Mouse (Mus musculus): ENCODE results near the gene Zic4.

The Zic4 gene

GRCm38 (mm10) chr9:91380458-91380914 lies 18.3 kb downstream of the Zic4 start:
- DNase-seq (ENCODE audit: low spot score) = no peak

- DNase-seq (ENCODE audit: low spot score) = no peak
These were observed 19.3 kb downstream of the Zic4 start for GRCm38 (mm10) chr9:91381284-91382110.

GRCm38 (mm10) chr9:91382111-91382379 lies 19.8 kb downstream of the Zic4 start:
- no peak for DNase-seq (ENCODE audit: low spot score)

GRCm38 (mm10) chr9:91382471-91383255 lies 20.4 kb downstream of the Zic4 start:
- DNase-seq (ENCODE audit: low spot score) = no peak

GRCm38 (mm10) chr9:91383441-91384135 lies 21.4 kb downstream of the Zic4 start:
- no peak for DNase-seq (ENCODE audit: low spot score)

GRCm38 (mm10) chr9:91384136-91384500 lies 21.9 kb downstream of the Zic4 start:
- no peak for DNase-seq (ENCODE audit: low spot score)

- DNase-seq (ENCODE audit: low spot score) = no peak
These were observed 22.7 kb downstream of the Zic4 start for GRCm38 (mm10) chr9:91384693-91385560.

- no peak for DNase-seq (ENCODE audit: low spot score)
These were observed 23.6 kb downstream of the Zic4 start for GRCm38 (mm10) chr9:91385561-91386430.

- no peak for DNase-seq (ENCODE audit: low spot score)
These were observed 24.3 kb downstream of the Zic4 start for GRCm38 (mm10) chr9:91386502-91386890.

- DNase-seq (ENCODE audit: low spot score) = no peak
These were observed 24.9 kb downstream of the Zic4 start for GRCm38 (mm10) chr9:91386891-91387739.

GRCm38 (mm10) chr9:91387740-91388080 lies 25.5 kb downstream of the Zic4 start:
- no peak for DNase-seq (ENCODE audit: low spot score)

- DNase-seq (ENCODE audit: low spot score) = no peak
These were observed 26.0 kb downstream of the Zic4 start for GRCm38 (mm10) chr9:91388173-91388572.

GRCm38 (mm10) chr9:91393376-91394068 lies 31.3 kb downstream of the Zic4 start:
- no peak for DNase-seq (ENCODE audit: low spot score)

- no peak for DNase-seq (ENCODE audit: low spot score)
These were observed 32.0 kb downstream of the Zic4 start for GRCm38 (mm10) chr9:91394211-91394646.

- no peak for DNase-seq (ENCODE audit: low spot score)
These were observed 33.0 kb downstream of the Zic4 start for GRCm38 (mm10) chr9:91395066-91395772.

GRCm38 (mm10) chr9:91399976-91400375 lies 37.8 kb downstream of the Zic4 start:
- no peak for DNase-seq (ENCODE audit: low spot score)

- DNase-seq (ENCODE audit: low spot score) = no peak
These were observed 38.4 kb downstream of the Zic4 start for GRCm38 (mm10) chr9:91400482-91401093.

GRCm38 (mm10) chr9:91401471-91401870 lies 39.3 kb downstream of the Zic4 start:
- no peak for DNase-seq (ENCODE audit: low spot score)
